8 mouse cellular contexts compared by ENCODE assay signal in the genomic region with DNA sequence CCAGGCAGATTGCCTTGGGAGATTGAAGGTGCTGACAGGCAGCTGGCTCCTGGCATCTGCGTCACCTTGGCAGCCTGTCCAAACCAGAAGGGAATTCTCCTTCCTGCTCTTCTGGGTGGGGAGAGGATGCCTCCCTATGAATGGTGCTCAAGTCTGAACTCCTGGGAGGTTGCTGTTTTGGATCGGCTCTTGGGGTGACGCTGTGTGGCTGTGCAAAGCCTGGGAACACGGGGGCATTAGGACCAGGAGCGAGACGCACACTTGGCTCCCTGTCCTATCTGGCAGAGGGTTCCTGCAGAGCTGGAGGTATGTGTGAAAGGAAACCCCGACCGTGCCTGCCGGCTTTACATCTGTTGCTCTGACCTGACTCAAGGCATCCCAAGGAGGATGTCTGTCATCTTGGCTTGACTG. TPM values are rescaled to one million over a fixed set of nuclear protein-coding genes. Genes with fewer than 3 reads are reported as not detected.
DNase-seq lines count a peak whose midpoint lies in the region; ATAC-seq lines count a peak whose summit lies in the region.

A gene (plus strand): TSS at position 309 of the 411 bp plus-strand sequence.

- H3K36me3 ChIP-seq in megakaryocyte, embryonic 14.5 days (replicated peaks; ENCODE audit: low read length) = no peaks in the 10 kb centered on the region

- H3K4me3 ChIP-seq in megakaryocyte, embryonic 14.5 days (replicated peaks) = peak within 1 kb of the TSS; percentile 35

- no peaks in the 10 kb centered on the region for H3K9me3 ChIP-seq in megakaryocyte, embryonic 14.5 days

- intact Hi-C loops in gastrocnemius, postnatal 14 days (cut with DNase I; ENCODE audit: low total_unique reads) = no loop called here

- no peak for ATAC-seq in megakaryocyte, adult 5-6 weeks (ENCODE audit: poor library complexity, severe bottlenecking)

- H3K4me1 ChIP-seq in megakaryocyte, embryonic 14.5 days = peaks cover 23% of the 10 kb centered on the region

- H3K27me3 ChIP-seq in megakaryocyte, embryonic 14.5 days (replicated peaks) = peaks cover 72% of the 10 kb centered on the region

- DNase-seq in cerebellum, adult 9-11 months = peak; percentile 97
- peak; percentile 74 for DNase-seq in gastrocnemius, postnatal 14 days
- peak; percentile 45 for DNase-seq in kidney, adult 11 months
- peak; percentile 51 for DNase-seq in lung, postnatal 25 days (ENCODE audit: low spot score)
- DNase-seq in yolk sac, embryonic 10.5 days (ENCODE audit: low spot score) = no peak
- no peak for DNase-seq in thymus, postnatal 4 days

RNA-seq across cellular contexts. Expression of the gene that starts here (rescaled TPM):
- not detected in 2 replicates for polyA plus RNA-seq in megakaryocyte, embryonic 14.5 days (2012; ENCODE audit: insufficient read depth, low replicate concordance)
- not detected in 2 replicates for total RNA-seq in megakaryocyte, adult 5-6 weeks (2015)
- not detected in 2 replicates for total RNA-seq in megakaryocyte, adult 5-6 weeks (2017)
- 10 to 100 TPM; 12.9 to 13.5 TPM for total RNA-seq in gastrocnemius, postnatal 14 days (2021)

Comparison
In these comparisons a context has a peak if more than half of its experiments do, and no peak if none do; other contexts are left out.
1. RNA of the gene that starts here (total RNA-seq): 12.9 to 13.5 TPM in gastrocnemius, postnatal 14 days; not detected in megakaryocyte, adult 5-6 weeks; every median in the first group is over 10 times any median in the second.
2. DNase-seq: peak in cerebellum, adult 9-11 months (single experiment), gastrocnemius, postnatal 14 days (single experiment), kidney, adult 11 months (single experiment) and lung, postnatal 25 days (single experiment); none in yolk sac, embryonic 10.5 days (single experiment) and thymus, postnatal 4 days (single experiment).